Mouse (Mus musculus) adrenal gland, adult (tissue): ENCODE results near the gene Ppard.

Experiments
- DNase-seq, 2 experiments: peaks; one replicate each; pipeline ENCODE4 v3.0.0; 2022 to 2023; ENCODE audit warnings: low spot score in 1 of 2; ENCODE audit not compliant: inconsistent age in 2 of 2

The Ppard gene

DNA sequence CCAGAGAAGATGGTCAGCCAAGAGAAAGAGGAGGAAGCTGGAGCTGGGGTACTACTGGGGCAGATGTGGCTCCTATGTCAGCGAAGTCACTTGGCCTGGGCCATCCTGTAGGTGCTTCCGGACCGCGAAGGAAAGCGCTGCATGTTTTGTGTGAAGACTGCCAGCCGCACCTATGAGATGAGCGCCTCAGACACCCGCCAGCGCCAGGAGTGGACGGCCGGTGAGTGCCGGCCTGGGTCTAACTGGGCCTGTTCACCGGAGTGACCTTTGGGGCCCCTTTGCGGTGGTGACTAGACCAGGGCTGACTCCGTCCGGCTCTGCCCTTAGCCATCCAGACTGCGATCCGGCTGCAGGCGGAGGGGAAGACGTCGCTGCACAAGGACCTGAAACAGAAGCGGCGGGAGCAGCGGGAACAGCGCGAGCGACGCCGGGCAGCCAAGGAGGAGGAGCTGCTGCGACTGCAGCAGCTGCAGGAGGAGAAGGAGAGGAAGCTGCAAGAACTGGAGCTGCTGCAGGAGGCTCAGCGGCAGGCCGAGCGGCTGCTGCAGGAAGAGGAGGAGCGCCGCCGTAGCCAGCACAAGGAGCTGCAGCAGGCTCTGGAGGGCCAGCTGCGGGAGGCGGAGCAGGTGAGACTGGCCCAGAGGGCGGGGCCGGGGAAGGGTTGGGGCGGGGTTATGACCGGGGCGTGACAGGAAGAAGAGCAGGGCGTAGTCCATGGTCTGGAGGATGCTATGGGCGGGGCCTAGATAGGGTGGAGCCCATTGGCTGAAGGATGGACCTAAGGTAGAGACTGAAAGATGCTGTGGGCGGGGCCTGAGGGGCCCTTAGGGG, 8.7 kb upstream of the Ppard start:
- peak; percentile 95 to 99 for DNase-seq

DNA sequence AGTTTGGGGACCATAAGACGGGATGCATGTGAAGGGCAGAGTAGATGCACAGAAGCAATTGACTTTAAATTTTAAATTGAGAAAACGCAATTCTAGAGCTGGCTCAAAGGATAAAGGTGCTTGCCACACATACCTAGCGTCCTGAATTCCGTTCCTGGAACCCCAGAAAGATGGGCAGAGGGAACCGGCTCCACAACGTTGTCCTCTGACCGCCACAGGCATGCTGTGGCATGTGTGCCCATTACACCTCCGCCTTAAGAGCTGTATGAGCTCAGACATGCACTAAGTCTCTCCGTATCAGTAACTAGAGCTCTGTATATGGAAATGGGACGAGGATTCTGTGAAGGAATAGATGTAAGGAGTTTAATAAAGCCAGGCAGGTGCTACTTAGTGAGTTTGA, 7.9 kb upstream of the Ppard start:
- no peak for DNase-seq

DNA sequence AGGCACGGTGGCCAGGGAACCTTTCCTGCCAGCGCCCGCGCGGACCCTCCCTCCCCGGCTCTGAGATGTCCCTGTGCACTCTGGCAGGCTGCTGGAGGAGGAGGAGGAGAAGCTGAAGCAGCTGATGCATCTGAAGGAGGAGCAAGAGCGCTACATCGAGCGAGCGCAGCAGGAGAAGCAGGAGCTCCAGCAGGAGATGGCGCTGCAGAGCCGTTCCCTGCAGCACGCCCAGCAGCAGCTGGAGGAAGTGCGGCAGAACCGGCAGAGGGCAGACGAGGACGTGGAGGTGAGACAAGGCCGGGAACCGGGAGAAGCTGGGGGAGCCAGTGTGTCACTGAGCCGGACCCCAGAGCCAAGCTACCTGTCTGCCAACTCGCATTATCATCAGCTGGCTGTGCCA, 6.5 kb upstream of the Ppard start:
- DNase-seq = peak; percentile 93 to 96

DNA sequence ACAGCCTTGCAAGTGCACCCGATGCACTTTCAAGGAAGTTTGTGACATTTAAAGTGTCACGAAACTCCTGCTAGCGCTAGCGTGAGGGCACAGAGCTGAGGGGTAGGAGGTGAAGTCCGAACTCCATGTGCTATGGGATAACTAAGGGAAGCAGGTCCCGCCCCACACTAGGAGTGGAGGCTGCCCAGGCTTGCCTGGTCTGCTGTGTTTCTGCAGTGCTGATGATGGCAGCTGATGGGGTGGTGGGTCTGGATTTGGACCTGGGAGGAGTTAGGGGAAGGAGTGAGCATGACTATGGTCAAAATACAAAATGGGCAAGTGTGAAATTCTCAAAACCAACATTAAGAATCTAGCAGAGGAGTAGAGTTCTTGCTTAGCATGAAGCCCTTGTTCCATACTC, 2.0 kb upstream of the Ppard start:
- peak in 1 of 2 experiments; percentile 60 for DNase-seq

DNA sequence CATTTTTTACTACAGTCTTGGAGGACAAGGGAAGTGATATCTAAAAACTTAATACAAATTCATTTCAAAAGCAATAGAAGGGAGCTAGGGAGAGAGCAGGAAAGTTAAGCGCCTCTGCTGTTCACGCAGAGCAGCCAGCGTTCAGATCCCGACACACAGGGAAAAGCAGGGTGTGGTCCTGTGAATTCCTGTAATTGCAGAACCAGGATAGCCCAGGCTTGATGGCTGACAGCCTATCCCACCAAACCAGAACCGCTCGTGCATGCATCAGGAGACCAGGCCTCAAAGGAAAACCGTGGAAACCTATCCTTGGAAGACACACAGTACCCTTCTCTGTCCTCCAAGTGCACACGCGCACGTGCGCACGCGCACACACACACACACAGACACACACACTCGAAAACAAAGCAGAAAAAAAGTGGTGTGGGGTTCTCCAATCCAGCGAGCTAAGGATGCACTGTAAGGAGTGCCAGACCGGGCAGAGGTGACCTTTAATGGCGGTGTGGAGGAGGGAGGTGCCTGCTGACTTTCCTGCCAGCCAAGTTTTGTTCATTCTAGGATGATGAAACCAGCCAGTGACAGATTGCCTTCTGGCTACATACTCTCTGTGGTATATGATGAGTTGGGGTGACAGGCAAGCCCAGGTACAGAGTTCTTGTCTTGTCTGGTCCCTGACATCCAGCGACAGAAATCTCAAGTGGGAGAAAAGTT, 1.3 kb upstream of the Ppard start:
- peak in 1 of 2 experiments; percentile 68 for DNase-seq

DNA sequence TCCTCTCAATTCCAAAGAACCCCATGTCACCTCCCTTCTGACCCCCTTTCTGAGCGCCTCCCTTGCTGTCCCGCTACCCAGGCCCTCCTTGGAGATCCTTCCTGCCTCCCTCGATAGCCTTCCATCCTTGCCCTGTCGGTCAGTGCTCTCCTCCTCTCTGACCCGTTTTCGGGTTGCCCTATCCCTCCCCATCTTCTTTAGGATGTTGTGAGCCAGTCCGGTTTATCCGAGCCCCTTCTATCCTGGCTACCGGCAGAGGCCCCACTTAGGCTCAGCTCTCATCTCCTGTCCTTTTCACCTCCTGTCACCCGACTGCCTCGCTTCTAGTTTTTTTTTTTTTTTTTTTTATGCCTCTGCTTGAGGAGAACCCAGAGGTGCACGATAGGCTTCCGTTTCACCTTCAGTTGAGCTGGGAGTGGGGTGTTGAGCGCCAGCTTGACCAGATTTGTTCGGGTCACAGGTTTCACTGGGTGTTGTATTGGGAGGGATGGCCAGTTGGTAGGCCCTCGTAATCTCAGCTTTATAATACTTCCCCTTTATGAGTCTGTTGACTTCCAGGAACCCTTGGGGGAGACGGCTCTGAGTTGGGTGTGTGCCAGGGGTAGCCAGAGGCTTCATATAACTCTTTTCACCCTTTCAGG, 711 bp downstream of the Ppard start:
- peak; percentile 54 to 83 for DNase-seq

DNA sequence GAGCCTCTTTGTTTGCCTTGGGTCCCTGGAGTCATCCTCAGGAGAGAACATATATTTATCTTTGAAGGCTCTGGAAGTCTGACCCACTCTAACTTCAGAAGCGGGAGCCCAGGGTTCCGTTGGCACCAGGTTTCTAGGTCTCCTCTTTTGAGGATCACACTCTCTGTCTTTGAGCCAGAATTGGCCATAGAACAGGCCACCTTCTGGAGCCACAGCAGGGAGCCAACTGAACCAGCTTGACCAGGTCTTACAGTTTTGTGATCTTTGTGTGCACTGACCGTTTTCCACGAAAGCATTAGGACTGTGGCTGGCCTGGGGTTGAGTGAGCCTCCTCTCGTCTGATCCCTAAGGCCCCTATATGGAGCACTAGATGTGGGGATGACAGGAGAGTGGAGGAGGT, 2.1 kb downstream of the Ppard start:
- DNase-seq = no peak

DNA sequence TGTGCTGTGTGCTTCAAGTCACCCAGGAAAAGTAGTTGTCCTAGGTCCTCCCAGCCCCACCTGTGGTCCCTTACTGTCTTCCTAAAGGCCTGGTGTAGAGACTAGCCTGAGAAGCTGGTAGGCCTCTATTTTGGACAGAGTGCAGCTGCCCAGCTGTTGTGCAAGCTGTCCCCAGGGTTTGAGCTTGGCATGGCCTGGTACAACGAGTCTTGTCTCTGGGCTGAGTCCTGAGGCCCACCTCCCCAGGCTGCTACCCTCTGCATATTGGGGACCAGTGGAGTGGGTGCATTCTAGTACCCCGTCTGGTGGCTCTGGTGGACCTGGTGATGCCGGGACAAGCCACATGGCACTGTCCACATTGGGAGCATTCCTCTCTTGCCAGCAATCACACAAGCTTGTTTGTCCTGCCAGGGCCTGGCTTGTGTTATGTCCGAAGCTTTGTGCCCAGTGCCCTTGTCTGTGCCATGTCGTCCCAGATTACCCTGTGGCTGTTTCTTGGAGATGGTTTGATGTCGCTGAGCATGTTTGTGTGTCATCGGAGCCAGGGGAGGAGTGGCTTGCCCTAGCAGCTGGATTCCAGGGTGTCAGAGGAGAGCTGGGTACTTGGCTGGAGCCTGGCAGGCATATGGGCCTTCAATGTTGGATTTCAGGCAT, 3.6 kb downstream of the Ppard start:
- DNase-seq = peak in 1 of 2 experiments; percentile 83

DNA sequence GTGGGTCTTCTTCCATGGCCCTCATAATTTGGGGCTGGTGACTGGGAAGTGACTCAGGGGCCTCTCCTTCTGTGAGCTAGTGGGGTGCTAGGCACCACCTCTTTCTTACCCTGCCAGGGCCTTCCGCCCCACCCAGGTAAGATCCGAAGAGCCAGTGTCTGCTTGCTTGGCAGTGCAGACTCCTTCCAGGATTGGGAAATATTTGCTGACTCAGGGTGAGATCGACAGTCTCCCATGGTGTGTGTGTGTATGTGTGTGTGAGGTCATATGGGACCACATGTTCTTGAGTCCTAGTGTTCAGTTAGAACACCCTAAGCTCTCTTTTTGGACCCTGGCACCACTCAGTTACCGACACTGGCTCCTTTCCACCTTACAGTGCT, 4.1 kb downstream of the Ppard start:
- no peak for DNase-seq

DNA sequence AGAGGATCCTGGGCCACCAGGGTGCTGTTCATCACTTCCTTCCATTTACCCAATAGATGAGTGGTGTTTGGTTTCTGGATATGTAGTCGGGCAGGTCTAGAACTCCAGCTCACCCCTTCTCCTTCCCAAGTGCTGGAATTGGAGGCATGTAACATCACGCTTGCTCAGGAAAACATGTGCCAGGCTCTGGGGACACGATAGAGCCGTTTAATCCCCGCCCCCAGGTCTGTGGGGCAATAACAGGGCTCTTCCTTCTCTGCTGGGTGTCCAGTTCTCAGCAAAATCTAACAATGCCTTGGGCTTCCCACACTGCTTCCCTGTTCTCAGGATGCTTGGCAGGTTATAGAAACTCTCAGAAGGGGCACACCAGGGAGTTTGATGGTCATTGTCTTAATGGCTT, 4.9 kb downstream of the Ppard start:
- no peak for DNase-seq

DNA sequence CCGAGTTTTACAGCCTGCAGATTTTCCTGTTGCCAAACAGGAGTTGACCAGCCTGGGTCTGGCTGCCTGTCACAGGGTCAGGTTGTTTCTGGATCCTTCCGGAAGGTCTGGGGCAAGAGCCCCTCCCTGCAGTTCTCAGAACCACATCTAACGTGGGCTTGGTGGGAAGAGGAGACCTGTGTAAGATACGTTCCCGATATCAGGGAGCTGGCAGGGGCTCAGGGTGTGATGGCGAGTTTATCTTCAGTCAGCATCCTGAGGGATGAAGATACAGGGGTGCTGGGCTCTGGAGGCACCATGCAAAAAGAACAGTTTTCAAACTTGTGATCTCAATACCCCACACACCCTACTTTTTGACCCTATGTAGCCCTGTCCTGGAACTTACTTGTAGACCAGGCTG, 5.4 kb downstream of the Ppard start:
- no peak for DNase-seq

DNA sequence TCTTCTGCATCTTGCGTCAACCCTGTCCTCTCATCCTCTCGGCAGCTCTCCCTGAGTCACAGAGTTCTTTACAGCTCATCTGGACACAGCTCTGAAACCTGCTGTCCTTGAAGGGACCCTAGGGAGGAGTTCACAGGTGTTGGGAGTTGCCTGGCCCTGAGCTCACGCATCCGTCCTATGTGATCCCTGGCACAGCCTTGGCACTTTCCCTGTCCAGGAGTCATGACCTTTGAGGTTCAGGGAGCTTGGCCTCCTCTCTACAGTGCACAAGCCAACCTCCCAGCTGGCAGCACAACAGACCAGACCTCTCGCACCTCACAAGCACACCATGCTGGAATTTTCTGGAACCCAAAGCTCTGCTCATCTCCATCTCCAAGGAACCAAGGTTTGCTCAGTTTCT, 8.3 kb downstream of the Ppard start:
- DNase-seq = no peak

DNA sequence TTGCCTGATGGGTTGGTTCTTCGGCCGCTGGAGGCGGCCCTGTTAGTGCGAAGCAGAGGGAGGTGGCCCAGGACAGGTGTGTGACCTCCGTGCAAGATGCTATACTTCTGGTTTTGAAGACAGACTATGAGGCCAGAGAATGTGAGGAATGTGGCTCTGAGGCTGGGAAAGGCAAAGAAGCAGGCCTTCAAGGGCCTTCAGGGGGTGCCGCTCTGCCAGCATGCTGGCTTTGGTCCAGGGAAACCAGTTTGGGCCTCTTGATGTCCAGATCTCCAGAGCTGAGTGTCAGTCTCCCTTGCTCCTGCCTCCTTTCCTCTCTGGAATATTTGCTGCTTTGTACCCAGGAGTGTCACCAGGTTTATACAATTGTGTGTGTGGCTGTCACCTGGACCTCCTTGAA, 9.8 kb downstream of the Ppard start:
- peak in 1 of 2 experiments; percentile 72 for DNase-seq

DNA sequence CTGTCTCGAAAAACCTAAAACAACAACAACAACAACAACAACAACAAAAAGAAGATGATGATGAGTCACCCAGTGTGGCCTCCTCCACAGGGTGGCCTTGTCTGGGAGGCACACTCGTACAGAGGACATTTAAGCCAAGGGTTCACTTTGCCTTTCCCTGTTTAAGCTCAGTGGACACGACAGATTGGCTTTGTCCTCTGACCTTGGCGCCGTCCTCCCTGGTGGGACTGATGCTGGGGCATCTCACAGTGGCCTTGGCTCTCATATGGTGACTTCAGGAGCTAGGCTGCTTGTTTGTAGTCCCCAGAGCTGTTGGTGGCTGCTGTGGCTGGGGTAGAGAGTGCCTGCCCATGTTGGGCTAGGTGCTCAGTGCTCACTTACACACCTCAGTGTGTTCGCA, 11.7 kb downstream of the Ppard start:
- DNase-seq = peak in 1 of 2 experiments; percentile 74

DNA sequence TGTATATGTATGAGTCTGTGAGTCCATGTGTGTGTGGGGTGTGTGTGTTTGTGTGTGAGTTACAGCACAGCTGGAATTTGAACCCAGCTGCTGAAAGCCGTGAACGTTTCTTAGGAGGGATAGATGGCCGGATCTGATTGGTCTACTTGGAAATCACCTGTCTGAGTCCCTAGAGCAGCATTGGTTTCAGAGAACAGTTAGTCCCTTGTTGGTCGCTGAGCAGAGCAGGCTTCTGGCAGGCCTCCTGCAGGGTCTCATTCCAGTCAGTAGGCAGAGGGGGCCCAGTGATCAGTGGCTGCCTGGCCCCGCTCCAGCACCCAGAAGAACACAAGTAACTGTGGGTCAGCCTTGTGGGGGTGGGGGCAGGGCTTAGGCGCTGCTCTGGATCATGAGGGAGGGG, 12.2 kb downstream of the Ppard start:
- DNase-seq = no peak

DNA sequence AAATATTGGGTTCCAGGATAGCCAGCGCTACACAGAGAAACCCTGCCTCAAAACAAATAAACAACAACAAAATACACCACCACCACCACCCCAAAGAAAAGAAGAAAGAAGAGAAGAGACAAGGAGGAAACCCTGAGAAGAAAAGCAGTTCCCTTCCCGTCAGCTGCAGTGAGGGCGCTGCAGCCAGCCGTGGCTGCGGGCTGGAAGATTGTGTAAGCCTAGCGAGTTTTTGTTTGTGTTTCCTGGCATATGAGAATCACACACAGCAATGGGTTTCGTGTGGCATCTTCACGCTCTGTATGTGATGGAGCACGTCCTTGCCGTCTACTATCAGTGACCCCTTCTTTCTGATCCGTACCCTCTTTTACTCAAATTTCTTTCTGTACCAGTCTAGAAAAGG, 14.1 kb downstream of the Ppard start:
- no peak for DNase-seq

DNA sequence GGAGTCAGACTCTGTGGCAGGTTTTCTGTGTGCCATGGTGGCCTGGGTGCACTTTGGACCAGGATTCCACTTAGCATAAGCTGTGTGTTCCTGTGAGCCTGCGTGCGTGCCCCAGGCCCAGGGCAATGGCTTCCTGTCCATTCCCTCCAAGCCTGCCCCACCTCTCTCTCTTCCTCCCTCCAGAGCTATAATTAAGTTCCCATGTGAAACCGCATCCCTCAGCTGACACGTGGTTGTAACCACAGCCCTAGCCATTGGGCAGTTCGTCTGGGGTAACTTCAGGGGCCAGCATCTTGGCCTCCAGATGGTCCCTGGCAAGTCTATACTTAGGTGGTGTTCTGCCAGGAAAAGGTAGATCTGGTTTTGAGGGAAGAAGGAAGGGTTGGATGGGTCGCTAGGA, 15.1 kb downstream of the Ppard start:
- DNase-seq = no peak

DNA sequence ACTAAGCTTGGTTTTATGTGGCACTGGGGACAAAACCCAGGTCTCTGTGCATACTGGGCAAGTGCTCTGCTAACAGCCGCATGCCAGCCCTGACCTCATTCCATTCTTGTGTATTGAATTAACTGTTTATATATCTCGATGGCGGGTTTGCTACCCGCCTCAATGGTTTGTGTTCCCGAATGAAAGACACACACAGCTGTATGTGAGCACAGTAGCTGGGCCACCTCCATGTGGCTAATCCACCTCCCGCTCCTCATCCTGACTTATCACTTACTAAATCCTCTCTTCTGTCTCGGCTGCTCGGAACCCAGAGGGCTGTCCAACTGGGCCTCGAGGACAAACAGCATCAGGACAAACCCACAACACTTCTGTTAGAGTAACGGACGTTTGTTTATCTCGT, 16.6 kb downstream of the Ppard start:
- no peak for DNase-seq

DNA sequence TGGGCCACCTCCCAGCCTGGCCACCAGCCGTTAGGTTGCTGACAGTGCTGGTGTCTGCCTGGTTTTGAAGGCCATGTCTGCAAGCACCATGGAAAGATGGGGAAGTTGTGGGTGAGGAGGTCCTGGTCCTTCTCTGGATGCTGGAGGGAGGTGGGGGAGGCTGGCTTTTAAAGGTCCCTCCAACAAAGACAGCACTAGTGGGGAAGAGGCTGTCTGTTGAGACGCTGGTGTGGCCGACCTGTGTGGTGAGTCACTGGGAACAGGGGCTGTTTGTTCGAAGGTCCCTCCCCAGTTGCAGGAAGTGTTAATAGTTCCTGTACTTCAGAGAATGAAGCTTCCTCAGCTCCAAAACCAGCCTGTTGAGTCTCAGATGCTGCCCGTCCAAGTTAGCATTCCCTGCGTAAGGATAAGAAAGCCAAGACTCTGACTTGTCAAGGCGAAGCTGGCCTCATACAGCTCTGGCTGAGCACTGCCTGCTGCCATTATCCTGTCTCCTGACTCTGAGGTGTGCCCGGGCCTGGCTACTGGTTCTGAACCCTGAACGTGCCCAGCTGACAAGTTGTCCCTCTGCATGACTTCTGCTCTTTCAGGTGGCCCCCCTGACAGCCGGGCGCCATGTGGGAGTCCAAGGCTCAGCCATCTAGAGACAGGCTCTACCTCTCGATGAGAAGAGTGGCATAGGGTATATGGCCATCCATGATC, 19.2 kb downstream of the Ppard start:
- no peak for DNase-seq

DNA sequence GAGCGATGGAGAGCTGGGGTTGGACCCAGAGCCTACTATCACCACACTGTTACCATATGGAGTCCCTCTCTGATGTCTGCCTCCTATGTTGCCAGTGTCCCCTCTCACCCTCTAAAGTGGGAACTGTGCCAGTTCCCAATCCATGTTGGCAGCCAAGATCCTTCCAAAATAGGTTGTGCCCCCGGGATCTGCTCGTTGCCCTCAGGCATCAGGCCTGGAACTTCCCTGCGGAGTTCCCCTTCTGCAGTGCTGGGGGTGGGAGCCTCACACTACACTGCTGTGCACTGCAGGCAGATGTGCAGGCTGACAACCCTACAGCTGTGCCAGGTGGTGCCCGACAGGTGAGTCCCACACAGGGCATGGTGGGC, 19.8 kb downstream of the Ppard start:
- no peak for DNase-seq

DNA sequence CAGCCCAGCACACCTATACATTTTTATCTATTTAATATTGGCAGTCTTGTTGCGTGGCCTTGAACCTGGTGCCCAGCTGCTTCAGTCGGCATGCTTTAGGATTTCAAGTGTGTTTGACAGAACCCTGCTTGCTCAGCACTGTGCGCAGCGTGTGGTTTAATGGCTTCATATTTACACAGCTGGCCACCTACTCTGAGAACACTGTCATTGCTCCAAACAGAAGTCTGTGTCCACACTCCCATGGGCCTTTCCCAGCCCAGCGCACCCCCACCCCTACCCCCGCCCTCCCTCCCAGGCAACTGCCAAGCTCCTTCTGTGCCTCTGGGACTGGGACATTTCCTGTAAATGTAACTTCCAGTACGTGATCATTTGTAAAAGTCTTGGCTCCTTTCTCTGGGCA, 20.7 kb downstream of the Ppard start:
- no peak for DNase-seq
